Mouse (Mus musculus) embryonic fibroblast, embryonic 13.5 days (primary cell): ENCODE data around the gene Ttc39b.

Experiments
- CTCF ChIP-seq: IDR thresholded peaks from 2 replicates; pipeline ENCODE4 v1.5.1; 2011; ENCODE audit warnings: mild to moderate bottlenecking, control low read depth, low read length, moderate library complexity, borderline replicate concordance; ENCODE audit not compliant: insufficient read depth
- POLR2A ChIP-seq: IDR thresholded peaks from 2 replicates; pipeline ENCODE4 v1.6.1; 2011; ENCODE audit warnings: low read depth, mild to moderate bottlenecking, control low read depth, low read length, moderate library complexity

- TF ChIP-seq CTCF (no peak), POLR2A (no peak)
Measured at GRCm38 (mm10) chr4:83182178-83183068, 141.6 kb downstream of the Ttc39b start.
